Comparison of ENCODE assay signal across 27 mouse cellular contexts in the genomic region with DNA sequence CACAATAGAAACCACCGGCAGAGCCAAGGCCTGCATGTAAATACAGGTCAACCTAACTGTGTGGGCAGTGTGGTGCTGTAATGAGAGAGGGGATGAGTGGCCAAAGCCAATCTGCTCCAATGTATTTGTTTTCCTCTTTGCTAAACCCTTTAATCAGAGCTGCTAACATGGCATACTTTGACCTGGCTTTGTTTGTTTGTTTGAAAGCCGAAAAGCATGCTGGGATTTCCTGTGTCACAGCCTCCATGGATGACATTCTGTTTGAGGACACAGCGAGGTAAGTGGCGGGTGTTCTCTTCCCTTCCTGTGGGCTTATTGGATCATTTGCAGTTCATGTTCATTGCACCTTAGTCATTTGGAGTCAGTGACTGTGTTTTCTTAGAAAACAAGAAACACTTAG. TPM values are rescaled to one million over a fixed set of nuclear protein-coding genes. Genes with fewer than 3 reads are reported as not detected.
"Had no signal": no experiment of that assay in that cellular context is flagged by ENCODE, and none has a peak within 500 bp of the region (broad histone marks: within the 10 kb centered on the region; RNA-seq: fewer than 3 reads in every experiment).

No protein-coding gene starts in this region.

- H3K36me3 ChIP-seq: limb, embryonic 10.5 days; limb, embryonic 13.5 days; liver, embryonic 13.5 days; midbrain, embryonic 13.5 days; neural tube, embryonic 13.5 days; stomach, embryonic 15.5 days had no signal

- H3K4me3 ChIP-seq: layer of hippocampus, adult 2 months; limb, embryonic 10.5 days; limb, embryonic 13.5 days; liver, embryonic 13.5 days; midbrain, embryonic 13.5 days; myocyte; neural tube, embryonic 13.5 days; stomach, embryonic 15.5 days had no signal

- H3K4me2 ChIP-seq: limb, embryonic 13.5 days; liver, embryonic 13.5 days; midbrain, embryonic 13.5 days; neural tube, embryonic 13.5 days; stomach, embryonic 15.5 days had no signal

- H3K9ac ChIP-seq: limb, embryonic 13.5 days; liver, embryonic 13.5 days; midbrain, embryonic 13.5 days; neural tube, embryonic 13.5 days; stomach, embryonic 15.5 days had no signal

- H3K9me3 ChIP-seq: limb, embryonic 10.5 days; limb, embryonic 13.5 days; liver, embryonic 13.5 days; midbrain, embryonic 13.5 days; neural tube, embryonic 13.5 days; stomach, embryonic 15.5 days had no signal

- DNase-seq: kidney, postnatal 10 days; kidney, postnatal 4 days; layer of hippocampus, adult 9-11 months; liver, embryonic 13.5 days; lung, adult 2 months; lung, postnatal 14 days; lung, postnatal 4 days; retina, postnatal 1 day; right cerebral cortex, postnatal 25 days; spleen, adult 18-20 months; thymus, postnatal 36 days had no signal

- H3K4me1 ChIP-seq: limb, embryonic 10.5 days; liver, embryonic 13.5 days; midbrain, embryonic 13.5 days; neural tube, embryonic 13.5 days; stomach, embryonic 15.5 days had no signal

- ATAC-seq: hindbrain, embryonic 16.5 days; inflammation-experienced regulatory T-cells, adult 6 months; intestine, embryonic 16.5 days; midbrain, embryonic 13.5 days; midbrain, embryonic 16.5 days had no signal

- H3K27ac ChIP-seq: layer of hippocampus, adult 2 months; limb, embryonic 10.5 days; limb, embryonic 13.5 days; liver, embryonic 13.5 days; midbrain, embryonic 13.5 days; neural tube, embryonic 13.5 days; stomach, embryonic 15.5 days had no signal

- H3K27me3 ChIP-seq: limb, embryonic 13.5 days; liver, embryonic 13.5 days; midbrain, embryonic 13.5 days; neural tube, embryonic 13.5 days; stomach, embryonic 15.5 days had no signal

RNA-seq across cellular contexts. Expression of gene Acot12, which starts 8.7 kb away (rescaled TPM):
- total RNA-seq: megakaryocyte progenitor cell, adult 5-6 weeks; megakaryocyte-erythroid progenitor cell, adult 5-6 weeks; monocyte, adult 5-6 weeks; neutrophil, adult 5-6 weeks had no signal
- polyA plus RNA-seq: inflammation-experienced regulatory T-cells, adult 6 months; limb, embryonic 10.5 days; limb, embryonic 13.5 days; lung, adult 2 months; lung, embryonic 16.5 days; midbrain, embryonic 13.5 days; neural tube, embryonic 13.5 days had no signal
